Mouse (Mus musculus): Measurements from ENCODE around the gene Mutyh. TPM values are rescaled to one million over a fixed set of nuclear protein-coding genes. Genes with fewer than 3 reads are reported as not detected.
A peak's percentile ranks its signal among the peaks of the same experiment; 100 is the strongest.
"Not testable (repeated sequence)": the region's sequence is repeated elsewhere in the genome, so short reads cannot be mapped to it uniquely, and the experiment has no call there.

Gene Mutyh
- polyA plus RNA-seq, 1 experiment from 2014 or later: 6.6 TPM

DNA sequence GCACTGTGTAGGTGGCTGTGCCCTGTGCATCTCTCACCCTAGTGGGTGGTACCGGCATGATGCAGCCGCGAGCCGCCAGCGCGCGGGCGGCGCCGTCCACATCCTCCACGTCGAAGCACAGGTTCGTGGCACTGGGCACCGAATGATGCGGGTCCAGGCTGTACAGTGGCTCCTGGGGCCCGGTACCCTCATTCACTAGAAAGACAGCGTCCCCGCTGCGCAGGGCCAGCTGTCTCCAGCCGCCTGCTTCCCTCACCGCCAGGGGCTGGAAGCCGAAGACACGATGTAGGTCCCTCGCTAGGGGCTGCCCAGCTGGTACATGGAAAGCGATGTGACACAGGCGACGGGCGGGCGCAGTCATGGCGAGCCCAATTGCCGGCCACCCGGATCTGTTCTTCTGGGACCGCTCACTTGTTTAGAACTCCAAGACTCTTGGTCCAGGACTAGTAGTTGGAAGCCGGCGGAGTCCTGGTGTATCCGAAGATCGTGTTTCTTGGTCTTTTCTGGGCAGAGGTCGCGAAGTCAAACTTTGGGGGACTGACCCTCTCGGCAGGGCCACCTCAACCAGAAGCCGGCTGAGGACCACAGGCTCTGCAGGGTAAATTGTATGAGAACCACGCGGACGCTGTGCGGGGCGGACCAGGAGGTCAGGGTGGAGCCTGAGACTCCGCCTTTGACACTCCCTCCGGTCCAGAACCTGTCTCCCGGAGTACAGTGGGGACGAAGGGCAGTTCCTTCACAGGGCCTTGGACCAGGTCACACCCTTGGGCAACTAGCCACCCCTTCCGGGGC is 13.6 kb downstream of the Mutyh start:
- Histone ChIP-seq H3K4me1 (replicated peaks) (peaks cover 18% of the 10 kb centered on the region), H3K27me3 (peaks cover 15% of the 10 kb centered on the region), H3K4me3 (peak overlapping the region; percentile 57), H3K36me3 (no peaks in the 10 kb centered on the region), H3K27ac (no peak overlapping the region), H3K9me3 (replicated peaks) (no peaks in the 10 kb centered on the region), H3K4me2 (peak overlapping the region; percentile 99), H3K9ac (peak overlapping the region; percentile 51)
- WGBS: under 1% methylated on average over 51 of the region's 51 CpGs
- peak; percentile 70 for ATAC-seq (replicated peaks; ENCODE audit: insufficient number of reproducible peaks, insufficient read depth, low FRiP score, low read depth)

DNA sequence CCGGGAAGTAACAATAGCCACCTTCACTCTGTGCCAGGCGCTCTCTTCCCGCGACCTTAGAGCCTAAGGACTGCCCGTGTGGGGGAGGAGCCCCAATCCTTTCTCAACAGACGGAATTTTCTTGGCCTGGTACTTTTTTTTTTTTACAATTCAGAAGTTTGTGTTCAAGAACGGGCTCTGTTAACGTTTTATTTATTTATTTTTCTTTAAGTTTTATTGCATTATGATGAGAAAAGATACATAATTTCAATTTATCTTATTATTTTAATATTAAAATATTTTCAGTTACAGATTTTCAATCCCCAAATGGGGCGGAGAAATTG is 14.1 kb downstream of the Mutyh start, which contains the start of gene Hpdl:
Hpdl (minus strand) TSS at position 14 of the 323 bp plus-strand sequence.
- Histone ChIP-seq H3K27me3 (peaks cover 15% of the 10 kb centered on the region), H3K9me3 (replicated peaks) (no peaks in the 10 kb centered on the region), H3K27ac (no peak within 1 kb of the TSS), H3K4me2 (peak within 1 kb of the TSS; percentile 99), H3K36me3 (no peaks in the 10 kb centered on the region), H3K4me1 (replicated peaks) (peaks cover 18% of the 10 kb centered on the region), H3K9ac (peak within 1 kb of the TSS; percentile 51), H3K4me3 (peak within 1 kb of the TSS; percentile 57)
- 11% methylated on average over 9 of the region's 9 CpGs for WGBS
- no peak for ATAC-seq (replicated peaks; ENCODE audit: insufficient number of reproducible peaks, insufficient read depth, low FRiP score, low read depth)

DNA sequence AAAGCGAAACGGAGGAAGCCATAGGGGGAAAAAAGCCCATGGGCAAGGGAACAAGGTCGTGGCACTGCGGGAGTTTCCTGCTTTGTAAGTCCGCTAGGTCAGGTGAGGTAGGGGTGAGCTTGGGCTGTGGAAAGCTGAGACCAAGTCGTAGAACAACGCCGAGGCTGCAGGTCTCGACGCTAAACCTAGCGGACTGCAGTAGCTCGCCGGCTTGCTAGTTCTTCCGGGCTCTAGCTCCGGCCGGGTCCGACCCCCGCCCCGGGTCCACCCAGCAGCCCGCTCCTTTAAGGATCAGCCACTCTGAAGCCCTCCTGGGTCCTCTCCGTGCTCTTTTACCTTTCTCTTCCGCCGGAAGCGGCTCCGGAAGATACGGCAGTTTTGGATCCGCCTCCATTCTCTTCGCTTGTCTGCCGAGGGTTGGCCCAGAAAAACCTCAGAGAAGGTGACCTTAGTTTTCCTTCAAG is 17.1 kb downstream of the Mutyh start:
- 1% methylated on average over 29 of the region's 29 CpGs for WGBS
- H3K9ac ChIP-seq: peak overlapping the region; percentile 73
- peaks cover 15% of the 10 kb centered on the region for H3K27me3 ChIP-seq
- no peaks in the 10 kb centered on the region for H3K36me3 ChIP-seq
- peak overlapping the region; percentile 70 for H3K4me3 ChIP-seq
- peaks cover 18% of the 10 kb centered on the region for H3K4me1 ChIP-seq (replicated peaks)
- H3K9me3 ChIP-seq (replicated peaks): no peaks in the 10 kb centered on the region
- H3K27ac ChIP-seq: peak overlapping the region; percentile 86
- peak; percentile 44 for ATAC-seq (replicated peaks; ENCODE audit: insufficient number of reproducible peaks, insufficient read depth, low FRiP score, low read depth)
- peak overlapping the region; percentile 81 for H3K4me2 ChIP-seq

DNA sequence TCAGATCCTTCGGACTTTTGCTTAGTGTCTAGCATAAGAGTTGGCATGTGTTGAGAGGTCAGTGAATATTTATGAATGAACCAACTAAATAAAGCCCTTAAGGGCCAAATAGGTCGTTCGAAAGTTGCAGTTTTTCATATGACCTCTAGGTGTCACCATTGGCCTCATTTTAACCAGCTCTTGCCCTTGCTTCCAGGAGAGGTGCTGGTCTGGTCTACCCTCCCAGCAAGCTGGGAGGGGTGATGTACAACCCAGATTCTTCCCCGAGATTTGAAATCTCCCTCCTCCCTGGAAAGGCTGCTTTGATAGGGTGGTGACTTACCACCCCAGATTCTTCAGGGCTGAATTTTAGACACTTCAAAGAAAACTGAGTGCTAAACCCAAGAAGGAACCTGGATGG is 20.3 kb downstream of the Mutyh start:
- ATAC-seq (replicated peaks; ENCODE audit: insufficient number of reproducible peaks, insufficient read depth, low FRiP score, low read depth): no peak
- WGBS: under 1% methylated on average over 4 of the region's 4 CpGs
- peaks cover 10% of the 10 kb centered on the region for H3K4me1 ChIP-seq (replicated peaks)
- no peaks in the 10 kb centered on the region for H3K9me3 ChIP-seq (replicated peaks)
- no peaks in the 10 kb centered on the region for H3K36me3 ChIP-seq
- H3K27me3 ChIP-seq: no peaks in the 10 kb centered on the region
- H3K4me2 ChIP-seq: no peak overlapping the region
- H3K9ac ChIP-seq: no peak overlapping the region
- no peak overlapping the region for H3K4me3 ChIP-seq
- H3K27ac ChIP-seq: no peak overlapping the region

DNA sequence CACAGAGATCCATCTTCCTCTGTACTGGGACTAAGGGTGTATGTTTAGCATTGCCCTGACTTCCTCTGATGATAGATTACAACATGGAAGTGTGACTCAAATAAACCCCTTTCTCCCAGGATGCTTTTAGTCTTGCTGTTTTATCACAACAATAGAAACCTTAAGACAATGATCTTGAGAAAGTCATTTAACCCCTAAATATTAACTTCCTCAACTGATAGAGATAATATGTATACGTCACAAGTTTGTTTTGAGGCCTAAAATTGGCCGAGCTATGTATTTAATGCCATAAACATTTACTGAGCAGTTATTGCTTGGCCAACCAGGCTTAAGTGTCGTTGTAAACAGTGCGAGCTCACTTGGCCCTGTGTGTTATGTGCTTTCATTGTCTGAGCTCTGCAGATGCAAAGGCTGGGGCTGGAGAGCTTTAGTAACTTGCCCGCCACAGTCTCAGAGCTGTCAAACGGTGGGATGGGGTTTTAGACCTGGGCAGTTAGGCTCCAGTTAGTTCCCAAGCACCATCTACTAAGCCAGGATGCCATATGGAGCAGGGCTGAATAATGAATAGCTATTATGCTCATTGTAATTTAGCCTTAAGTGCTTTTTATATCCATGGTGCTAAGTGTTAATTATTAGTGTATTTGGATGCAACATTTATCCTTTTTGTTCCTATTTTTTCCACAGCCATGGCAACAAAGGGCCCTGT is 22.0 kb downstream of the Mutyh start:
- no peaks in the 10 kb centered on the region for H3K9me3 ChIP-seq (replicated peaks)
- H3K27me3 ChIP-seq: no peaks in the 10 kb centered on the region
- 66% methylated on average over 6 of the region's 6 CpGs for WGBS
- H3K4me2 ChIP-seq: no peak overlapping the region
- no peak overlapping the region for H3K9ac ChIP-seq
- no peaks in the 10 kb centered on the region for H3K36me3 ChIP-seq
- no peak overlapping the region for H3K27ac ChIP-seq
- ATAC-seq (replicated peaks; ENCODE audit: insufficient number of reproducible peaks, insufficient read depth, low FRiP score, low read depth): no peak
- H3K4me3 ChIP-seq: no peak overlapping the region
- peaks cover 7% of the 10 kb centered on the region for H3K4me1 ChIP-seq (replicated peaks)

DNA sequence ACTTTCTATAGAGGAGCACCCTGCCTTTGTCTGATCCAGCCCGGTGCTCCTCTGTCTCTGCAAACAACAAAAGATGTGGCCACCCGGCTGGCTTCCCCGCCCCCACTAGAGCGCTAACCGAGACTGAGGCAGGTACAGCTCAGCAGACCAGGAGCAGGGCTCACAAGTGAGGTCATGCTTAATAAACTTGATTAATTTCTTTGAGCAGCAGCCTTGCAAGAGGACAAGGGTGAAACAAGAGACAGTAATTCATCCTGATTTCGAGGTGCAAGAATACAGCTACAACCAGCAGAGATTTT is 22.5 kb downstream of the Mutyh start:
- Histone ChIP-seq H3K4me3 (no peak overlapping the region), H3K27me3 (no peaks in the 10 kb centered on the region), H3K4me2 (no peak overlapping the region), H3K4me1 (replicated peaks) (peaks cover 5% of the 10 kb centered on the region), H3K9ac (no peak overlapping the region), H3K36me3 (no peaks in the 10 kb centered on the region), H3K27ac (no peak overlapping the region), H3K9me3 (replicated peaks) (no peaks in the 10 kb centered on the region)
- no peak for ATAC-seq (replicated peaks; ENCODE audit: insufficient number of reproducible peaks, insufficient read depth, low FRiP score, low read depth)
- 37% methylated on average over 6 of the region's 6 CpGs for WGBS

DNA sequence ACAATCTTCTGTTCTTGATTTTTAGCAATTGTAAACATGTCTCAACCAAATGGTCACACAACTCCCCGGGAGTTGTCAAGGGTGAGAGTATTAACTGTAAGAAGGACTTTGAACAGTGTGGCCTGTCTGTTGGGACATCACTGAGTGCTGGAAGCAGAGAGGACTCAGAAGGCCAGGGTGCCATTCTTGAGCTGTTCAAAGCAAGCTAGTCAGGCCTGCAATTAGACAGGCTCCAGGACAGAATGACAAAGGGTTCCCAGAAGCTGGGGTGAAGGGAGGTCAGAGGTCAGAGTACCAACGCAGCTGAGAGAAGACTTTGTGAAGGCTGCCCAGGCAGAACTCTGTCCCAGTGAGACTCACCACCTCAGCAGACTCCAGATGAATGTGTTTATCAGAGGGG is 31.5 kb downstream of the Mutyh start:
- Histone ChIP-seq H3K4me2 (no peak overlapping the region), H3K27me3 (peaks cover 20% of the 10 kb centered on the region), H3K36me3 (no peaks in the 10 kb centered on the region), H3K9me3 (replicated peaks) (no peaks in the 10 kb centered on the region), H3K27ac (no peak overlapping the region), H3K4me3 (no peak overlapping the region), H3K4me1 (replicated peaks) (0 out of 2 replicates have a peak, but pooled peaks cover 2% of the 10 kb centered on the region), H3K9ac (no peak overlapping the region)
- no peak for ATAC-seq (replicated peaks; ENCODE audit: insufficient number of reproducible peaks, insufficient read depth, low FRiP score, low read depth)
- 36% methylated on average over 2 of the region's 2 CpGs for WGBS

DNA sequence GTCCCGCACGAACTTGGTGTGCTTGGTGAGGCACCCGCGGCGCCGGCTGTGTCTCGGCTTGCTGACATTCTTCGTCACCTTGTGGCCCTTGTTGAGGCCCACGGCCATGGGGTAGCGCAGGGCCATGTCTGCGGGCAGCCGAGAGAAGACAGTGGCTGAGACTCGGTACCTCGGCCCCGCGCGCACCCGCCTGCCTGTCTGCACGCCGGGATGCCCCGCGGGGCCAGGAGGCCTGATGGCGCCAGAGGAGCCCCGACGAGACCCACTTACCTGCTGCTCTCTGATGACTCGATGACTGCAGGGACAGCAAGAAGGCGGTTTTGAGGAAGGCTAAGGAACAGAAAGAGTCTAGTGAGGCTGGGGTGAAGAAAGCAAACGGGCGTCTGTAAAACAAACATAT is 32.6 kb downstream of the Mutyh start:
- Histone ChIP-seq H3K27me3 (peaks cover 20% of the 10 kb centered on the region), H3K4me3 (peak overlapping the region; percentile 25), H3K4me2 (peak overlapping the region; percentile 59)
- not testable (repeated sequence) for H3K27ac ChIP-seq; H3K4me1 ChIP-seq (replicated peaks); H3K9ac ChIP-seq; H3K36me3 ChIP-seq; ATAC-seq (replicated peaks; ENCODE audit: insufficient number of reproducible peaks, insufficient read depth, low FRiP score, low read depth); H3K9me3 ChIP-seq (replicated peaks)
- 25% methylated on average over 27 of the region's 29 CpGs for WGBS

DNA sequence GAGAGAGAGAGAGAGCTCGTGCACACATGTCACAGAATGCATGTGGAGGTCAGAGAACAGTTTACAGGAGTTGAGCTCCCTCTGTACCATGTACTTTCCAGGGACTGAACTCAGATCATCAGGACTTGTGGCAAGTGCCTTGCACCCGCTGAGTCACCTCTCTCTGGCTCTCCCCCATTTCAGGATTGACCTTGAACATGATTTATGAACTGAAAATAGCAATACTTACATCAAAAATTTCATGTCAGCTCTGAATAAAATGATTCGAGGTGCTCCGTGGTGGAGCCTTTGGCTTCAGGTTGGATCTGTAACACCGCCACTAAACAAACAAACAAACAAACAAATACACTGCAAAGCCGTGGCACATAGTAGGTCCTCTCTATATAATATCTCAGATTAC is 33.3 kb downstream of the Mutyh start:
- Histone ChIP-seq H3K4me1 (replicated peaks) (0 out of 2 replicates have a peak, but pooled peaks cover 2% of the 10 kb centered on the region), H3K4me2 (no peak overlapping the region), H3K36me3 (no peaks in the 10 kb centered on the region), H3K9me3 (replicated peaks) (no peaks in the 10 kb centered on the region), H3K27me3 (peaks cover 20% of the 10 kb centered on the region), H3K27ac (no peak overlapping the region), H3K9ac (no peak overlapping the region), H3K4me3 (no peak overlapping the region)
- 78% methylated on average over 6 of the region's 6 CpGs for WGBS
- ATAC-seq (replicated peaks; ENCODE audit: insufficient number of reproducible peaks, insufficient read depth, low FRiP score, low read depth): no peak

DNA sequence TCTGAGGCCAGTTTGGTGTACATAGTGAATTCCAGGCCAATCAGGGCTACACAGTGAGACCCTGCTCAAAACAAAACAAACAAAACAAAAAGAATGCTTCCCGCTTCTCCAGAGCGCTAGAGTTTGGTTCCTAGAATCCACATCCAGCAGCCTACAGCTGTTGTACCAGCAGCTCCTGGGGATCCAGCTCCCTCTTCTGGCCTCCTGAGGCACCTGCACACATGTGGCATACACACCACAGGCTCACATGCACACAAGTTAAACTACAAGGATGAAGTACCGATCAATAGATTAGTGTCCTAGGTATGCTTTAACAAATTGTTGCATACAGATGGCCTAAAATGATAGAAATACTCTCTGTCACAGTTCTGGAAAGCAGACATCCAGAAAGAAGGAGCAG is 36.8 kb downstream of the Mutyh start:
- Histone ChIP-seq H3K9me3 (replicated peaks) (no peaks in the 10 kb centered on the region), H3K9ac (no peak overlapping the region), H3K36me3 (no peaks in the 10 kb centered on the region), H3K4me3 (no peak overlapping the region), H3K4me2 (no peak overlapping the region), H3K27me3 (peaks cover 15% of the 10 kb centered on the region), H3K27ac (no peak overlapping the region), H3K4me1 (replicated peaks) (0 out of 2 replicates have a peak, but pooled peaks cover 2% of the 10 kb centered on the region)
- no peak for ATAC-seq (replicated peaks; ENCODE audit: insufficient number of reproducible peaks, insufficient read depth, low FRiP score, low read depth)
- WGBS: 92% methylated on average over 3 of the region's 3 CpGs

DNA sequence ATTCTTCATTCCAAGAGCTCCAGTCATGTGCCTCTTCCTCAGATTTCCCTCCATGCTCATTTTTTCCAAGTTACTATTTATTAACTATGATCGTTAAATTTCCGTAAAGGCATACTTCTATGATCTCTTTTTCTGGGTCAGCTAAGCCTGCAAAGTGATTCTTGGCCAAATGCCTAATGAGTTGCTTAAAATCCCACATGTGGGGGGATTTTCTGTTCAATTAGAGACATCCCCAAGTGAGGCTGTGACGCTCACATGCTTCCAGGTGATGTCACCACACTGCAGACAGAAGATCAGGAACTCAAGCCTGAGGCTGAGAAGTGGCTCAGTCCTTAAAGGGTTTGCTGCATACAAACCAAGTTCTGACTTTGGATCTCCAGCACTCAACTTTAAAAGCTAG is 42.4 kb downstream of the Mutyh start:
- H3K27me3 ChIP-seq: no peaks in the 10 kb centered on the region
- H3K9ac ChIP-seq: no peak overlapping the region
- H3K9me3 ChIP-seq (replicated peaks): no peaks in the 10 kb centered on the region
- H3K4me1 ChIP-seq (replicated peaks): no peaks in the 10 kb centered on the region
- no peak overlapping the region for H3K4me2 ChIP-seq
- H3K4me3 ChIP-seq: no peak overlapping the region
- ATAC-seq (replicated peaks; ENCODE audit: insufficient number of reproducible peaks, insufficient read depth, low FRiP score, low read depth): no peak
- no peaks in the 10 kb centered on the region for H3K36me3 ChIP-seq
- no peak overlapping the region for H3K27ac ChIP-seq
- WGBS: 71% methylated on average over 3 of the region's 3 CpGs

DNA sequence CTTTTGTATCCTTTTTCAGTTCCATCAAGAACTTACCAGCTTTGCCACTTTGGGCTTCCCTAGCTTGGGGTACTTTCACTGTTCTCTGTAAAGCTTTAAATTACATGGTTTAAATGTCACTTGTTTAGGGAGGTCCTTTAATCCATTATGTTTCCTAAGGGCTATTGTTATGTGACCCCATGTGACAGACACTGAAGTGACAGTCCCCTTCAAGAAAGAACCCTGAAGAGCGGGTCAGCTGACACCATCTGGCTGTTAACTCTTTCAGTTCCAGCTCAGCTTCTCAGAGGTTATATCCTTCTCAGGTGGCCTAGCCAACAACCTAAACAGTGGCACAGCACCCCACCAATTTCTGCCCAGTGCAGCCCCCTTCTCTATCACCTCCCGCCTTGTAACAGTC is 46.8 kb downstream of the Mutyh start:
- Histone ChIP-seq H3K4me2 (no peak overlapping the region), H3K9ac (no peak overlapping the region), H3K4me1 (replicated peaks) (no peaks in the 10 kb centered on the region), H3K4me3 (no peak overlapping the region), H3K9me3 (replicated peaks) (no peaks in the 10 kb centered on the region), H3K36me3 (no peaks in the 10 kb centered on the region), H3K27ac (no peak overlapping the region), H3K27me3 (no peaks in the 10 kb centered on the region)
- ATAC-seq (replicated peaks; ENCODE audit: insufficient number of reproducible peaks, insufficient read depth, low FRiP score, low read depth): no peak
- WGBS: 37% methylated on average over 2 of the region's 2 CpGs

Measured in heart, embryonic 15.5 days (tissue).